Mouse (Mus musculus): Measurements from ENCODE around the gene Ccdc24.

DNA sequence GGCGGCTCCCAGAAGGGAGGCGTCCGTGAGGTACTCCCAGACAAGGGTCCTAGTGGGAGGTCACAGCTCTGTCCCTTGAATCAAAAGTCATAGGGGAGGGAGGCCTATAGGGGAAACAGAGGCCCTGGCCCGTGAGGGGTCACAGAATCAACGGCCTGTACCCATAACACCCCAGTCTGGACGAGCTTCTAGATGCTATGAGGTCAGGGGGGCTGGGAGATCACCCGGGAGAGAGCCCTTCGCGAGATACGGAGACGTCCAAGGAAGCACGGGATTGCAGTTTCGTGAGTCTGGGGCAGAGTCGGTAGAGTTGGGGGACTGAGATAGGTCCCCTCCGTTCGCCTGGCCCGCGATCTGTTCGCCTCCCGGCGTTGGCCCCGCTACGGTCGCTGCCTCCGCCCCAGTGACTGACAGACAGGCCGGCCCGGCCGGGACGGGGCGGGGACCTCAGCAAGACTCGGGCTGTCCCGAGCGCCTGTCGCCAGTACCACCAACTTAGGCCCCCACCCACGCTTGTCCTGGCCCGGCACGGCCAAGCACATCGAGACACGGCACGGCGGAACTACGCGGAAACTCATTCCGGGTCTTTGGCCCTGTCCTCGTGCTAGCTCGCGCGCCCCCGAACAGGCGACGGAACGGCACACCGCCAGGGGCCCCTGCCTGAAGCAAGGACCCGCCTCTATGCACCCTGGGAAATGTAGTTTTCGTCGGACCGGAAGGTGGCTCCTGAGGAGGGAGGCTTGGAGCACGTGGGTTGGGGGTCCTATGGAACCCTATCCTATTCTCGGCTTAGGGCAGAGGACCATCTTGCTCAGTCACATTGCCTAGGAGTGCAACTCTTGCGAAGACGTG lies 42.5 kb upstream of the Ccdc24 start, which contains the start of gene Ipo13:
- TF ChIP-seq CTCF (IDR thresholded peaks at IDR 0.05; ENCODE audit: low read depth) (0 out of 2 replicates have a peak, but pooled peaks have one; percentile 20), EP300 (IDR thresholded peaks at IDR 0.05; ENCODE audit: low read depth) (peak; percentile 87)
